Mouse (Mus musculus) MEL (cell line): ENCODE measurements around the gene Pik3ip1. TPM values are rescaled to one million over a fixed set of nuclear protein-coding genes. Genes with fewer than 3 reads are reported as not detected.

Source experiments
- DNase-seq: peaks from one replicate; pipeline ENCODE4 v3.0.0; 2011; ENCODE audit warnings: low read depth, low spot score
- H3K27ac ChIP-seq: 2 replicates; pipeline ENCODE4 v1.5.1; 2012; ENCODE audit warnings: low read depth, mild to moderate bottlenecking, control low read depth, low read length, moderate library complexity; ENCODE audit not compliant: control insufficient read depth
- H3K27me3 ChIP-seq, 2 experiments: fragments of 150-350 bp in 1 of 2; sonication (generic) in 1 of 2; 2 replicates each; pipeline ENCODE4 v1.6.1; 2012; ENCODE audit warnings: low read length in 2 of 2, mild to moderate bottlenecking in 2 of 2, improper control_type of control experiment in 1 of 2, moderate library complexity in 1 of 2; ENCODE audit not compliant: insufficient read depth in 2 of 2, control insufficient read depth in 1 of 2
- H3K36me3 ChIP-seq, 2 experiments: 2 replicates each; pipeline ENCODE4 v1.6.1; 2012 to 2014; ENCODE audit warnings: low read length in 2 of 2, improper control_type of control experiment in 1 of 2, inconsistent platforms in 1 of 2, mild to moderate bottlenecking in 1 of 2; ENCODE audit not compliant: insufficient read depth in 2 of 2, control insufficient read depth in 1 of 2
- H3K4me1 ChIP-seq, 2 experiments: fragments of 150-350 bp in 1 of 2; sonication (generic) in 1 of 2; 2 replicates each; pipeline ENCODE4 v1.6.1; 2012; ENCODE audit warnings: low read length in 2 of 2, improper control_type of control experiment in 1 of 2, mild to moderate bottlenecking in 1 of 2; ENCODE audit not compliant: insufficient read depth in 2 of 2, control insufficient read depth in 1 of 2
- H3K4me3 ChIP-seq, 2 experiments: fragments of 150-350 bp in 1 of 2; sonication (generic) in 1 of 2; 2 replicates each; pipeline ENCODE4 v1.5.1; 2012; ENCODE audit warnings: low read depth in 2 of 2, low read length in 2 of 2, mild to moderate bottlenecking in 2 of 2, moderate library complexity in 2 of 2, control low read depth in 1 of 2, improper control_type of control experiment in 1 of 2; ENCODE audit not compliant: control insufficient read depth in 1 of 2, insufficient read depth in 1 of 2
- H3K79me2 ChIP-seq: 2 replicates; pipeline ENCODE4 v1.6.1; 2012; ENCODE audit warnings: mild to moderate bottlenecking, low read length, moderate library complexity; ENCODE audit not compliant: control insufficient read depth, poor library complexity, insufficient read depth
- H3K9ac ChIP-seq: 2 replicates; pipeline ENCODE4 v1.6.1; 2012; ENCODE audit warnings: low read depth, mild to moderate bottlenecking, control low read depth, low read length, moderate library complexity; ENCODE audit not compliant: control insufficient read depth, poor library complexity, severe bottlenecking
- H3K9me3 ChIP-seq: fragments of 150-350 bp; sonication (generic); replicated peaks from 2 replicates; pipeline ENCODE4 v1.6.1; 2012; ENCODE audit warnings: mild to moderate bottlenecking, low read length, improper control_type of control experiment, moderate library complexity; ENCODE audit not compliant: insufficient read depth
- BHLHE40 ChIP-seq: IDR thresholded peaks from 2 replicates; pipeline ENCODE4 v1.6.1; 2012; ENCODE audit warnings: low read depth, mild to moderate bottlenecking, inconsistent platforms, low read length, improper control_type of control experiment, borderline replicate concordance
- CHD1 ChIP-seq: IDR thresholded peaks from 2 replicates; pipeline ENCODE4 v1.6.1; 2012; ENCODE audit warnings: low read depth, mild to moderate bottlenecking, inconsistent platforms, low read length, improper control_type of control experiment
- CHD2 ChIP-seq: IDR thresholded peaks from 2 replicates; pipeline ENCODE4 v1.6.1; 2011; ENCODE audit warnings: low read length, improper control_type of control experiment
- CTCF ChIP-seq, 3 experiments: IDR thresholded peaks in 2 of 3; conservative IDR thresholded peaks in 1 of 3; 2 replicates each; pipeline ENCODE4 v1.5.1; 2011 to 2012; ENCODE audit warnings: low read length in 3 of 3, low read depth in 2 of 3, mild to moderate bottlenecking in 2 of 3, improper control_type of control experiment in 1 of 3, inconsistent platforms in 1 of 3, mixed read lengths in 1 of 3, moderate library complexity in 1 of 3; ENCODE audit not compliant: control insufficient read depth in 1 of 3, insufficient read depth in 1 of 3, poor library complexity in 1 of 3, severe bottlenecking in 1 of 3
- EP300 ChIP-seq, 2 experiments: IDR thresholded peaks; 2 replicates each; pipeline ENCODE4 v1.6.1; 2011; ENCODE audit warnings: improper control_type of control experiment in 2 of 2, low read length in 2 of 2, low read depth in 1 of 2, mild to moderate bottlenecking in 1 of 2
- ETS1 ChIP-seq: IDR thresholded peaks from 2 replicates; pipeline ENCODE4 v1.6.1; 2012; ENCODE audit warnings: low read depth, mild to moderate bottlenecking, inconsistent platforms, low read length, improper control_type of control experiment, moderate library complexity
- GATA1 ChIP-seq: IDR thresholded peaks from 2 replicates; pipeline ENCODE4 v1.6.1; 2011; ENCODE audit warnings: low read depth, low read length, improper control_type of control experiment
- HCFC1 ChIP-seq: IDR thresholded peaks from 2 replicates; pipeline ENCODE4 v1.6.1; 2012; ENCODE audit warnings: low read depth, mild to moderate bottlenecking, inconsistent platforms, low read length, improper control_type of control experiment, moderate library complexity
- JUND ChIP-seq: IDR thresholded peaks from 2 replicates; pipeline ENCODE4 v1.6.1; 2011; ENCODE audit warnings: low read depth, mild to moderate bottlenecking, improper control_type of control experiment, low read length
- MAX ChIP-seq: IDR thresholded peaks from 2 replicates; pipeline ENCODE4 v1.6.1; 2011; ENCODE audit warnings: low read length, improper control_type of control experiment
- MYC ChIP-seq: IDR thresholded peaks from 2 replicates; pipeline ENCODE4 v1.6.1; 2011; ENCODE audit warnings: low read depth, mild to moderate bottlenecking, low read length, improper control_type of control experiment, moderate library complexity
- NELFE ChIP-seq: IDR thresholded peaks from 2 replicates; pipeline ENCODE4 v1.6.1; 2011; ENCODE audit warnings: low read depth, low read length, improper control_type of control experiment
- NRF1 ChIP-seq: IDR thresholded peaks from 2 replicates; pipeline ENCODE4 v1.6.1; 2014; ENCODE audit warnings: low read depth, mild to moderate bottlenecking, inconsistent platforms, low read length, improper control_type of control experiment, moderate library complexity; ENCODE audit not compliant: poor library complexity, insufficient read depth, severe bottlenecking
- POLR2A ChIP-seq, 2 experiments: IDR thresholded peaks; 2 replicates each; pipeline ENCODE4 v1.6.1; 2011 to 2012; ENCODE audit warnings: low read length in 2 of 2, mild to moderate bottlenecking in 2 of 2, control low read depth in 1 of 2, improper control_type of control experiment in 1 of 2, low read depth in 1 of 2, moderate library complexity in 1 of 2; ENCODE audit not compliant: control insufficient read depth in 1 of 2, insufficient read depth in 1 of 2, poor library complexity in 1 of 2
- RAD21 ChIP-seq: IDR thresholded peaks from 2 replicates; pipeline ENCODE4 v1.6.1; 2011; ENCODE audit warnings: mild to moderate bottlenecking, low read depth, low read length, improper control_type of control experiment
- RCOR1 ChIP-seq: IDR thresholded peaks from 2 replicates; pipeline ENCODE4 v1.6.1; 2012; ENCODE audit warnings: low read depth, mild to moderate bottlenecking, inconsistent platforms, low read length, improper control_type of control experiment
- SMC3 ChIP-seq: IDR thresholded peaks from 2 replicates; pipeline ENCODE4 v1.6.1; 2011; ENCODE audit warnings: low read depth, low read length, improper control_type of control experiment
- TAL1 ChIP-seq: IDR thresholded peaks from 2 replicates; pipeline ENCODE4 v1.6.1; 2012; ENCODE audit warnings: mild to moderate bottlenecking, inconsistent platforms, low read length, moderate library complexity, mixed read lengths
- TBP ChIP-seq: IDR thresholded peaks from 2 replicates; pipeline ENCODE4 v1.8.0; 2011; ENCODE audit warnings: low read depth, low read length, improper control_type of control experiment
- USF2 ChIP-seq, 2 experiments: IDR thresholded peaks; 2 replicates each; pipeline ENCODE4 v1.6.1; 2011 to 2012; ENCODE audit warnings: improper control_type of control experiment in 2 of 2, low read length in 2 of 2, borderline replicate concordance in 1 of 2, inconsistent platforms in 1 of 2, low read depth in 1 of 2, mild to moderate bottlenecking in 1 of 2; ENCODE audit not compliant: insufficient read depth in 1 of 2
- ZNF384 ChIP-seq: IDR thresholded peaks from 2 replicates; pipeline ENCODE4 v1.6.1; 2012; ENCODE audit warnings: low read depth, mild to moderate bottlenecking, inconsistent platforms, low read length, improper control_type of control experiment
- polyA plus RNA-seq, 2 experiments: library from polyadenylated mRNA; stranded (reverse) in 1 of 2; unstranded in 1 of 2; fragments of >175 nt in 1 of 2; fragments of >200 nt in 1 of 2; gene quantifications; 2 replicates each; pipeline versions ENCODE4 v1.2.1 to v1.2.4; 2012; ENCODE audit warnings: low replicate concordance in 2 of 2, low read depth in 1 of 2; ENCODE audit not compliant: insufficient read length in 2 of 2, insufficient read depth in 1 of 2, missing spikeins in 1 of 2
- total RNA-seq: library from RNA; depleted of rRNA; stranded (reverse); fragments of 300-350 nt; gene quantifications from 2 replicates; pipeline ENCODE4 v1.2.3, GENCODE M21; 2012

Gene Pik3ip1
- total and polyA plus RNA-seq, 3 experiments, result 1.7 to 2.7 TPM; not detected in 1

GRCm38 (mm10) chr11:3381148-3381814 lies 51.1 kb downstream of the Pik3ip1 start:
- Histone ChIP-seq H3K9me3 (no peaks in the 10 kb centered on the region), H3K4me1 (peaks cover 6 to 18% of the 10 kb centered on the region in 2 experiments), H3K27ac (no peak overlapping the region), H3K36me3 (peaks cover 2 to 14% of the 10 kb centered on the region in 2 experiments; a peak in 3 of 4 replicates), H3K79me2 (no peaks in the 10 kb centered on the region), H3K27me3 (no peaks in the 10 kb centered on the region), H3K4me3 (no peak overlapping the region), H3K9ac (no peak overlapping the region)
- no peak for DNase-seq
- no peak for TF ChIP-seq ZNF384
- TF ChIP-seq TAL1, result no peak

- Histone ChIP-seq H3K27ac (no peak overlapping the region), H3K4me1 (peaks cover 13 to 29% of the 10 kb centered on the region in 2 experiments)
- TF ChIP-seq SMC3 (no peak), CTCF (IDR thresholded peaks at IDR 0.05 in 2 of 3, conservative IDR thresholded peaks at IDR 0.05 in 1 of 3; ENCODE audit: control insufficient read depth in 1 of 3, insufficient read depth in 1 of 3, low read depth in 2 of 3, low read length in 3 of 3, poor library complexity in 1 of 3, severe bottlenecking in 1 of 3) (peak; percentile 33 to 46 (median 37); a peak in 5 of 6 replicates), CHD2 (no peak), POLR2A (IDR thresholded peaks at IDR 0.05; ENCODE audit: control insufficient read depth in 1 of 2, insufficient read depth in 1 of 2, low read depth in 1 of 2, low read length in 2 of 2, poor library complexity in 1 of 2) (no peak)
- TF ChIP-seq, all 39 proteins: peak for 1
Observed at GRCm38 (mm10) chr11:3382602-3383594, 52.7 kb downstream of the Pik3ip1 start.

GRCm38 (mm10) chr11:3386941-3387368 lies 56.8 kb downstream of the Pik3ip1 start:
- H3K4me1 ChIP-seq, result peaks cover 8 to 15% of the 10 kb centered on the region in 2 experiments
- no peaks in the 10 kb centered on the region for H3K9me3 ChIP-seq
- H3K36me3 ChIP-seq, result peaks cover 2 to 13% of the 10 kb centered on the region in 2 experiments; a peak in 3 of 4 replicates
- DNase-seq, result peak; percentile 98
- H3K9ac ChIP-seq, result no peak overlapping the region
- no peak overlapping the region for H3K27ac ChIP-seq
- H3K79me2 ChIP-seq, result no peaks in the 10 kb centered on the region
- no peak overlapping the region for H3K4me3 ChIP-seq
- no peaks in the 10 kb centered on the region for H3K27me3 ChIP-seq
- TF ChIP-seq NRF1 (0 out of 2 replicates have a peak, but pooled peaks have one; percentile 9), GATA1 (peak; percentile 72), MAX (peak; percentile 85), RAD21 (peak; percentile 96), MYC (peak; percentile 92), HCFC1 (peak; percentile 62), TAL1 (peak; percentile 47), BHLHE40 (peak; percentile 83), JUND (peak; percentile 30; the same call in 1 of the 2 replicates), USF2 (IDR thresholded peaks at IDR 0.05; ENCODE audit: borderline replicate concordance in 1 of 2, insufficient read depth in 1 of 2, low read depth in 1 of 2, low read length in 2 of 2) (no peak), RCOR1 (peak; percentile 94), NELFE (peak; percentile 18; the same call in 1 of the 2 replicates), TBP (no peak; the same call in 1 of the 2 replicates), EP300 (IDR thresholded peaks at IDR 0.05; ENCODE audit: low read depth in 1 of 2, low read length in 2 of 2) (peak; percentile 79 to 80), ETS1 (peak; percentile 82), SMC3 (peak; percentile 95), CHD1 (no peak), POLR2A (IDR thresholded peaks at IDR 0.05; ENCODE audit: control insufficient read depth in 1 of 2, insufficient read depth in 1 of 2, low read depth in 1 of 2, low read length in 2 of 2, poor library complexity in 1 of 2) (no peak)

More at GRCm38 (mm10) chr11:3382602-3383594, 52.7 kb downstream of the Pik3ip1 start:
- peak; percentile 75 for DNase-seq
- H3K9me3 ChIP-seq, result no peaks in the 10 kb centered on the region
- no peaks in the 10 kb centered on the region for H3K79me2 ChIP-seq
- no peaks in the 10 kb centered on the region for H3K27me3 ChIP-seq
- no peak overlapping the region for H3K4me3 ChIP-seq
- peaks cover 2 to 23% of the 10 kb centered on the region in 2 experiments; a peak in 3 of 4 replicates for H3K36me3 ChIP-seq
- no peak overlapping the region for H3K9ac ChIP-seq
